Mouse (Mus musculus): ENCODE data around the gene Huwe1. TPM values are rescaled to one million over a fixed set of nuclear protein-coding genes. Genes with fewer than 3 reads are reported as not detected.

Gene Huwe1
- 93.6 and 106 TPM in 2 replicates for polyA plus RNA-seq (2014; fragmentation: Nextera tagmentation; extraction: Ambion mirVana)

DNA sequence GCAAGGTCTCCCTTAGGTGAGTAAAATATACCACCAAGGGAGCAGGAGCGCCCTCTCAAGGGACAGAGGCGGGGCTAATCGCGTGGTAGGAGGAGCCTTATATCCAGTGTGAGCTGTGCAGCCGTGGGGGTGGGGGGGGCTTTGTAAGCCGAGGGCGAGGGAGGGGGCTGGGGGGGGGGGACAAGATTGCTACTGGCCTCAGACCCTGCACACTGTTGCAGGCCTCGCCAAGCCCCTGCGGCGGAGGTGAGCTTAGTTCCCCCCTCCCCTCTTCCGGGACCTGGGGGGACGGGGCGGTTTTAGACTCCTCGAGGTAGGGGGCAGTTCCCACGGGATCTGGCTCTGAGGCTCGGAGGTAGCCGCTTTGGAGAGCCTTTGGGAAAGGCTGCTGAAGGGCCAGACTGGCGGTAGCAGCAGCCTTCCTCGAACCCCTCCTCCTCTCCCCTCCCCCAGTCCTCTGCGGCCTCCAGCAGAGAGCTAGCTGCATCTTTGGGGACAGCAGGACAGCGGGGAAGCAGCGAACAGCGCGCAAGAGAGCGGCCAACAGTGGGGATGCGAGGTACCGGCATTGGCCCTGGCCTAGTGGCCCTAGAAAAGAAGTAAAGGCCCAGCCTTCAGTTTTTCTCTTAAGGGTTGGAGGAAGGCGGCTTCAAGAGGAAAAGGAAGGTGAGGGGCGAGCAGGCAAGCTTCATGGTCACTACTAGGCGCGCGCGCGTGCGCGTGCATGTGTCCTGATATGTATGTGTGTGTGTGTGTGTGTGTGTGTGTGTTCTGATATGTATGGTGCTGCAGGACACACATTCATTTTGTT is at the start of gene Huwe1:
Gene Huwe1, plus strand, starts transcription at position 107 of the 811 bp plus-strand sequence.
- Histone ChIP-seq H3K27ac (replicated peaks; ENCODE audit: low read depth, low read length) (peak within 1 kb of the TSS; percentile 95), H3K9me3 (ENCODE audit: control insufficient read depth, low read length) (no peaks in the 10 kb centered on the region), H3K4me3 (replicated peaks; ENCODE audit: low read depth, low read length) (peak within 1 kb of the TSS; percentile 53), H3K27me3 (ENCODE audit: control insufficient read depth, insufficient read depth, low read length) (no peaks in the 10 kb centered on the region), H3K4me1 (ENCODE audit: control insufficient read depth, insufficient read depth, low read length) (no peaks in the 10 kb centered on the region), H3K9ac (replicated peaks; ENCODE audit: low read length) (peak within 1 kb of the TSS; percentile 69), H3K36me3 (ENCODE audit: control insufficient read depth, insufficient read depth, low read length) (no peaks in the 10 kb centered on the region), H3K4me2 (ENCODE audit: low read length) (peak within 1 kb of the TSS; percentile 50)
- DNase-seq (peak; percentile 90), ATAC-seq (ENCODE audit: low FRiP score, low TSS enrichment) (peak; percentile 63)
- WGBS: 25% methylated on average over 35 of the region's 36 CpGs

DNA sequence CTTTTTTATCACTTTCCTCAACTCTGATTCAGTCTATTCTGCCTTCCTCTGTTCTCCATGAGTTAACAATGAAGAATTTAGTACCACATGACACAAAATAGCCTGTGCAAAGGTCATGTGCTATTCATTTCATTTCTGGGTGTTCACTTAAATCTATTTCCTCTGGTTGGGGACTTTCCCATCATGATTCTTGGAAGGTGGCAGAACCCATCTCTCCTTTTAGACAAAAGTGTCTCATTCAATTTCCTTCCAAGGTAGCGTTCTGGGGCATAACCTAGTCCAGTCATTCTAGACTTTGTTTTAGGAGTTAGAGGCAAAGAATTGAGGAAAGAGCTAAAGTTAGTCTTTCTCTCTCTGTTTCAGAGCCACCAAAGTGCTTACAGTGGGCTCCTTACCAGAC is 20.3 kb upstream of the Huwe1 start:
- Histone ChIP-seq H3K9me3 (ENCODE audit: control insufficient read depth, low read length) (no peaks in the 10 kb centered on the region), H3K27me3 (ENCODE audit: control insufficient read depth, insufficient read depth, low read length) (peaks cover 4% of the 10 kb centered on the region; the same call in 1 of the 2 replicates), H3K4me2 (ENCODE audit: low read length) (no peak overlapping the region), H3K4me3 (replicated peaks; ENCODE audit: low read depth, low read length) (no peak overlapping the region), H3K9ac (replicated peaks; ENCODE audit: low read length) (no peak overlapping the region), H3K27ac (replicated peaks; ENCODE audit: low read depth, low read length) (no peak overlapping the region), H3K4me1 (ENCODE audit: control insufficient read depth, insufficient read depth, low read length) (no peaks in the 10 kb centered on the region), H3K36me3 (ENCODE audit: control insufficient read depth, insufficient read depth, low read length) (no peaks in the 10 kb centered on the region)
- 94% methylated on average over 1 of the region's 1 CpGs for WGBS
- DNase-seq: no peak
- no peak for ATAC-seq (ENCODE audit: low FRiP score, low TSS enrichment)

DNA sequence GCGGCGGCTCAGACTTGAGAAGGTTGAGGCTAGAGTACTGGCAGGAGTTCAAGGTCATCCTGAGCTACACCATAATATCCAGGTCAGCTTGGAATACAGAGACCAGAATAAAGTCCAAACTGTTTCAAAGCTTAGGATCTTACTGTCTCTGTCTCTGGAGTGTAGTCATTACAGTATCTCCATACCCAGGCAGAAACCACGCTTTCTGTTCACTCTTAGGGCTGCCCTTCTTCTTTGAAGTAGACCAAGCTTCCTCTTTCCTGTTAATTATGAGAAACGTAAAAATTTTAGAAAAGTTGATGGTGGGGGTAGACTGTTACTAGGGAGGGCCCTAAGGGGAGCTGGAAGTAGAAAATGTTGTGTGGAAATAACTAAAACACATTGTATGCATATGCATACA is 17.7 kb upstream of the Huwe1 start:
- DNase-seq (no peak), ATAC-seq (ENCODE audit: low FRiP score, low TSS enrichment) (no peak)
- no peak overlapping the region for H3K4me2 ChIP-seq (ENCODE audit: low read length)
- H3K36me3 ChIP-seq (ENCODE audit: control insufficient read depth, insufficient read depth, low read length): no peaks in the 10 kb centered on the region
- no peak overlapping the region for H3K9ac ChIP-seq (replicated peaks; ENCODE audit: low read length)
- 88% methylated on average over 4 of the region's 4 CpGs for WGBS
- no peak overlapping the region for H3K27ac ChIP-seq (replicated peaks; ENCODE audit: low read depth, low read length)
- H3K4me1 ChIP-seq (ENCODE audit: control insufficient read depth, insufficient read depth, low read length): no peaks in the 10 kb centered on the region
- H3K4me3 ChIP-seq (replicated peaks; ENCODE audit: low read depth, low read length): no peak overlapping the region
- no peaks in the 10 kb centered on the region for H3K9me3 ChIP-seq (ENCODE audit: control insufficient read depth, low read length)
- peaks cover 4% of the 10 kb centered on the region; the same call in 1 of the 2 replicates for H3K27me3 ChIP-seq (ENCODE audit: control insufficient read depth, insufficient read depth, low read length)

DNA sequence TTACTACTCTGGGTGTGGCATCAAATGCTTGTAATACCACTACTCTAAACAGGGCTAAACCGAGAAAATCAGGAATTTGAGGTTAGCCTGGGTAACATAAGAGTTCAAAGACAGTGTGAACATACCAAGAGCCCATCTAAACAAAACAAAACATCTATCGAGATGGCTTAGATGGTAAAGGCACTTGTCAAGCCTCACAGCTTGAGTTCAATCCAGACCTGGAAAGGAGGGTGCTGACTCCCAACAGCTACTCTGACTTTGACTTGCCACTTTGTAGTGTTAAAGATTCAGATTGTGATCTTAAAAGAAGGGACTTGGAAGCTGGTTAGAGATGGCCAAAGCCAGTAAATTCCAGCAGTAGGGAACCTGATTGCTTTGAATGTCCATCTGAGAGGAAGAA is 7.8 kb upstream of the Huwe1 start:
- H3K4me3 ChIP-seq (replicated peaks; ENCODE audit: low read depth, low read length): no peak overlapping the region
- no peaks in the 10 kb centered on the region for H3K27me3 ChIP-seq (ENCODE audit: control insufficient read depth, insufficient read depth, low read length)
- H3K4me1 ChIP-seq (ENCODE audit: control insufficient read depth, insufficient read depth, low read length): no peaks in the 10 kb centered on the region
- DNase-seq (no peak), ATAC-seq (ENCODE audit: low FRiP score, low TSS enrichment) (no peak)
- H3K36me3 ChIP-seq (ENCODE audit: control insufficient read depth, insufficient read depth, low read length): no peaks in the 10 kb centered on the region
- no peak overlapping the region for H3K4me2 ChIP-seq (ENCODE audit: low read length)
- WGBS: 61% methylated on average over 2 of the region's 2 CpGs
- H3K27ac ChIP-seq (replicated peaks; ENCODE audit: low read depth, low read length): no peak overlapping the region
- no peak overlapping the region for H3K9ac ChIP-seq (replicated peaks; ENCODE audit: low read length)
- no peaks in the 10 kb centered on the region for H3K9me3 ChIP-seq (ENCODE audit: control insufficient read depth, low read length)

DNA sequence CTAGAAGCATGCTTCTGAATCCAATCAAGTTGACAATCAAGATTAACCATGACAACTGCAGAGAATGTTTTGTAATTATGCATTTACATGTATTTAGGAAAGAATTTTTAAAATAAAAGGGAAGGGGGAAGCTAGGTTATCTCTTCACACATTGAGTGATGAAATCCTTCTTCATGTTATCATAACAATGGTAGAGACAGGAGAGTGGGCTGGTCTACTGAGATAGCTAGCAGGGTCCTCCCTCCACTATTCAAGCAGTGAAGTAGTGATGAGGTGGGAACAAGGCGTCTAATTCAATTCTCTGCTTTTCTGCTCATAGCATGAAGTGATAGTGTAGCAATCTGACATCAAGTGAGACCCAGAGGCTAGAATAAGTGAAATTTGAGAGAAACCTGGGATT is 2.6 kb upstream of the Huwe1 start:
- DNase-seq (no peak), ATAC-seq (ENCODE audit: low FRiP score, low TSS enrichment) (no peak)
- H3K9me3 ChIP-seq (ENCODE audit: control insufficient read depth, low read length): no peaks in the 10 kb centered on the region
- no peaks in the 10 kb centered on the region for H3K4me1 ChIP-seq (ENCODE audit: control insufficient read depth, insufficient read depth, low read length)
- no peaks in the 10 kb centered on the region for H3K27me3 ChIP-seq (ENCODE audit: control insufficient read depth, insufficient read depth, low read length)
- H3K27ac ChIP-seq (replicated peaks; ENCODE audit: low read depth, low read length): no peak overlapping the region
- no peak overlapping the region for H3K4me2 ChIP-seq (ENCODE audit: low read length)
- no peak overlapping the region for H3K4me3 ChIP-seq (replicated peaks; ENCODE audit: low read depth, low read length)
- H3K9ac ChIP-seq (replicated peaks; ENCODE audit: low read length): no peak overlapping the region
- no peaks in the 10 kb centered on the region for H3K36me3 ChIP-seq (ENCODE audit: control insufficient read depth, insufficient read depth, low read length)
- 57% methylated on average over 1 of the region's 1 CpGs for WGBS

DNA sequence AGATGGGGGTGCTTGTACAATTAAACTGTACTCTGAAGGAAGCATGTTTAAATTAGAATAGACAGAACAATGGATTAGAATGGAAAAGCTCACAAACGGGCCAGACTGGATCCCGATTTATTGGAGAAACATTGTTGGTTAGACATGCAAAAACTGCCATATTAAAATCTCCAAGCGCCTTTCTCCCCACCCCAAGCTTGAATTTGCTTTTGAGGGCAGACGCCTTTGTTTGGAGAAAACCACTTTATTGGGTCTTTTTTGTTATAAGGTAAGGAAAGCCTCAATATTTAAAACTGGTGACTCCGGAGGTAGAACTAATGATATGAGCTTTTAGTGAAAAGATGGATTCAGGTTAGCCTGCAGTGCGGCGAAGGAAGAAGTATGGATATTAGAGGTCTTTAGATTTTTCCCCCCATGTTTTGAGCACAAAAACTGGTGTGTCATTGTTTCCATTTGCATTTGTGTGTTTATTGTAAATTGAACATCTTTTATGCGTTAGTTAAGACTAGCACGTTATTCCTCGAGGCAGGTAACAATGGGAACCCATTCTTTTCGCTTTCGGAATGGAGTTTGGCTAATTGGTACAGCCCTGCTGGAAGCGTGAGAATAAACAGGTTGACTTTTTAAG is 1.8 kb downstream of the Huwe1 start:
- no peak for ATAC-seq (ENCODE audit: low FRiP score, low TSS enrichment)
- H3K36me3 ChIP-seq (ENCODE audit: control insufficient read depth, insufficient read depth, low read length): no peaks in the 10 kb centered on the region
- H3K4me3 ChIP-seq (replicated peaks; ENCODE audit: low read depth, low read length): peak overlapping the region; percentile 53
- DNase-seq: peak; percentile 37
- no peaks in the 10 kb centered on the region for H3K27me3 ChIP-seq (ENCODE audit: control insufficient read depth, insufficient read depth, low read length)
- peak overlapping the region; percentile 63 for H3K9ac ChIP-seq (replicated peaks; ENCODE audit: low read length)
- H3K4me2 ChIP-seq (ENCODE audit: low read length): peak overlapping the region; percentile 58
- no peaks in the 10 kb centered on the region for H3K9me3 ChIP-seq (ENCODE audit: control insufficient read depth, low read length)
- 26% methylated on average over 13 of the region's 13 CpGs for WGBS
- H3K4me1 ChIP-seq (ENCODE audit: control insufficient read depth, insufficient read depth, low read length): no peaks in the 10 kb centered on the region
- H3K27ac ChIP-seq (replicated peaks; ENCODE audit: low read depth, low read length): peak overlapping the region; percentile 90

DNA sequence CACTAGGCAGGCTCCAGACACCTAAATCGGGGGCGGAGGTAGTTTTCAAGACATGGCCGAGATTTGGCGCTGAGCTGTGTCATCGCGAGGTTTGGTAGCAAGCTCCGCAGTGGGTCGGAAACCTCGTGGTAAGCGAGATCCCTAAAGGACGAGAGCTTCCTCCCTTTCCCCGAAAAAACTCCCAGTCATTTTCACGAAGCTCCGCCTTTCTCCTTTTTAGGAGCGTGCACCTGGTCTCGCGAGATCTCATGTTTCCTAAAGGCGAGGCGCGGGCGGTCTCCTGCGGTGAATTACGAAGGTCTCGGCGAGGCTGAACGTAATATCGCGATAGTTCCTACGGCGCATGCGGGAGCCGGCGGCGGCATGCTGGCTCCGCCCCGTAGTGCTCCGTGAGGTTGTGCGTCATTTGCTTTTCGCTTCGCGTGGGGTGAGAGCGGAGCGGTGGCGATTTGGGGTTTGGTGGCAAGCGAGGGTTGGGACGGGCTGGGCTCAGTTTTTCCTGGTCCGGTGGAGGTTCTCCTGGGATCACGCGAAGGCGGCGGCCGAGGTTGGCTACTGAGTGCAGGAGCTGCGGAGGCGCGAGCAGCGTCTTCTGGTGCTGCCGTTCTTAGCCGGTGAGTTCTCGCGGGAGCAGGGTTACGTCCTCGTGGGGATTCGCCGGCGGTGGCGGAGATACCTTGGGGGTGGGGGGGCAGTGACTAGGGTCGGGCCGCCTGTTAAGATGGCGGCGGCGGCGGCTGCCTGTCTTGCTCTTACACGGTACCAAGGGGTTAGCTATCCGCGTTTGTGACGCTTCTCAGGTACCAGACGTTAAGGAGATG is 2.6 kb downstream of the Huwe1 start:
- Histone ChIP-seq H3K27ac (replicated peaks; ENCODE audit: low read depth, low read length) (peak overlapping the region; percentile 90), H3K4me2 (ENCODE audit: low read length) (peak overlapping the region; percentile 65), H3K36me3 (ENCODE audit: control insufficient read depth, insufficient read depth, low read length) (no peaks in the 10 kb centered on the region), H3K27me3 (ENCODE audit: control insufficient read depth, insufficient read depth, low read length) (no peaks in the 10 kb centered on the region), H3K4me1 (ENCODE audit: control insufficient read depth, insufficient read depth, low read length) (no peaks in the 10 kb centered on the region), H3K4me3 (replicated peaks; ENCODE audit: low read depth, low read length) (peak overlapping the region; percentile 53), H3K9ac (replicated peaks; ENCODE audit: low read length) (peak overlapping the region; percentile 69), H3K9me3 (ENCODE audit: control insufficient read depth, low read length) (no peaks in the 10 kb centered on the region)
- 18% methylated on average over 77 of the region's 77 CpGs for WGBS
- peak; percentile 98 for DNase-seq
- ATAC-seq (ENCODE audit: low FRiP score, low TSS enrichment): peak; percentile 89

DNA sequence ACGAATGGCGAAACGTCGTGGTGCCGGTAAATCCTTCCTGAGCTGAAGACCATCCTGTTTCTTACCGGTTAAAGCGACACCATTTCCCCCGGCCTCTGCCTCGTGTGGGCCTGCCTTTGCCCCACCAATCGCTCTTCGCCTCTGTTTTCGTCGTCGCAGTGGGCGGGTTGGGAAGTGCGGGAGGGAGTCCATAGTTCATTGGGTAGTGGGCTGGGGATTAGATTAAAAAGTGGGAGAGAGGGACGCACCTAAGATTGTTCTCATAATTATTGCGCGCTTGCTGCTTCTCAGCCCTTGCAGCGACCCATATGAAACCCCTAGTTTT is 3.1 kb downstream of the Huwe1 start:
- H3K27me3 ChIP-seq (ENCODE audit: control insufficient read depth, insufficient read depth, low read length): no peaks in the 10 kb centered on the region
- H3K9me3 ChIP-seq (ENCODE audit: control insufficient read depth, low read length): no peaks in the 10 kb centered on the region
- peak overlapping the region; percentile 69 for H3K9ac ChIP-seq (replicated peaks; ENCODE audit: low read length)
- WGBS: 19% methylated on average over 20 of the region's 20 CpGs
- peak overlapping the region; percentile 65 for H3K4me2 ChIP-seq (ENCODE audit: low read length)
- H3K36me3 ChIP-seq (ENCODE audit: control insufficient read depth, insufficient read depth, low read length): no peaks in the 10 kb centered on the region
- peak overlapping the region; percentile 90 for H3K27ac ChIP-seq (replicated peaks; ENCODE audit: low read depth, low read length)
- DNase-seq (peak; percentile 64), ATAC-seq (ENCODE audit: low FRiP score, low TSS enrichment) (peak; percentile 24)
- no peaks in the 10 kb centered on the region for H3K4me1 ChIP-seq (ENCODE audit: control insufficient read depth, insufficient read depth, low read length)
- peak overlapping the region; percentile 53 for H3K4me3 ChIP-seq (replicated peaks; ENCODE audit: low read depth, low read length)

All from midbrain, embryonic 14.5 days (tissue).